Mouse (Mus musculus): ENCODE results near the gene Sptlc2. TPM values are rescaled to one million over a fixed set of nuclear protein-coding genes. Genes with fewer than 3 reads are reported as not detected.

The Sptlc2 gene
- total and polyA plus RNA-seq, 2 experiments from 2014 or later, result 69.2 to 84.9 TPM

GRCm38 (mm10) chr12:87381380-87381682 is 6.8 kb downstream of the Sptlc2 start:
- no peak overlapping the region for H3K4me2 ChIP-seq (ENCODE audit: low read depth)
- no peaks in the 10 kb centered on the region for H3K27me3 ChIP-seq (ENCODE audit: insufficient read depth, low read length)

GRCm38 (mm10) chr12:87380586-87381379 is 7.4 kb downstream of the Sptlc2 start:
- Histone ChIP-seq H3K27me3 (ENCODE audit: insufficient read depth, low read length) (no peaks in the 10 kb centered on the region), H3K4me1 (ENCODE audit: insufficient read depth) (no peaks in the 10 kb centered on the region), H3K4me2 (ENCODE audit: low read depth) (no peak overlapping the region), H3K9me3 (ENCODE audit: low read length) (no peaks in the 10 kb centered on the region), H3K27ac (ENCODE audit: low read depth, low read length) (no peak overlapping the region), H3K36me3 (ENCODE audit: insufficient read depth) (no peaks in the 10 kb centered on the region), H3K4me3 (ENCODE audit: low read depth, low read length) (no peak overlapping the region), H3K9ac (no peak overlapping the region)
- no peak for TF ChIP-seq CTCF (IDR thresholded peaks at IDR 0.05; ENCODE audit: low read depth)
- DNase-seq (no peak), ATAC-seq (no peak)
- WGBS, result 87% methylated on average over 10 of the region's 10 CpGs

More at GRCm38 (mm10) chr12:87381380-87381682, 6.8 kb downstream of the Sptlc2 start:
- Histone ChIP-seq H3K4me3 (ENCODE audit: low read depth, low read length) (no peak overlapping the region), H3K9ac (no peak overlapping the region), H3K4me1 (ENCODE audit: insufficient read depth) (no peaks in the 10 kb centered on the region), H3K36me3 (ENCODE audit: insufficient read depth) (no peaks in the 10 kb centered on the region), H3K27ac (ENCODE audit: low read depth, low read length) (no peak overlapping the region), H3K9me3 (ENCODE audit: low read length) (no peaks in the 10 kb centered on the region)
- DNase-seq, result no peak
- ATAC-seq, result no peak
- WGBS, result 74% methylated on average over 2 of the region's 2 CpGs
- no peak for TF ChIP-seq CTCF (IDR thresholded peaks at IDR 0.05; ENCODE audit: low read depth)

GRCm38 (mm10) chr12:87379496-87379895 is 8.7 kb downstream of the Sptlc2 start:
- no peaks in the 10 kb centered on the region for H3K36me3 ChIP-seq (ENCODE audit: insufficient read depth)
- no peaks in the 10 kb centered on the region for H3K27me3 ChIP-seq (ENCODE audit: insufficient read depth, low read length)
- no peak for DNase-seq
- H3K9ac ChIP-seq, result no peak overlapping the region
- H3K4me1 ChIP-seq (ENCODE audit: insufficient read depth), result no peaks in the 10 kb centered on the region
- 83% methylated on average over 2 of the region's 2 CpGs for WGBS
- no peak for ATAC-seq
- H3K4me2 ChIP-seq (ENCODE audit: low read depth), result no peak overlapping the region
- no peaks in the 10 kb centered on the region for H3K9me3 ChIP-seq (ENCODE audit: low read length)
- no peak overlapping the region for H3K27ac ChIP-seq (ENCODE audit: low read depth, low read length)
- H3K4me3 ChIP-seq (ENCODE audit: low read depth, low read length), result no peak overlapping the region
- no peak for TF ChIP-seq CTCF (IDR thresholded peaks at IDR 0.05; ENCODE audit: low read depth)

GRCm38 (mm10) chr12:87374159-87374558 is 14.0 kb downstream of the Sptlc2 start:
- Histone ChIP-seq H3K36me3 (ENCODE audit: insufficient read depth) (no peaks in the 10 kb centered on the region), H3K4me1 (ENCODE audit: insufficient read depth) (no peaks in the 10 kb centered on the region), H3K4me3 (ENCODE audit: low read depth, low read length) (no peak overlapping the region), H3K9me3 (ENCODE audit: low read length) (no peaks in the 10 kb centered on the region), H3K27me3 (ENCODE audit: insufficient read depth, low read length) (no peaks in the 10 kb centered on the region), H3K4me2 (ENCODE audit: low read depth) (no peak overlapping the region), H3K27ac (ENCODE audit: low read depth, low read length) (no peak overlapping the region), H3K9ac (no peak overlapping the region)
- TF ChIP-seq CTCF (IDR thresholded peaks at IDR 0.05; ENCODE audit: low read depth), result no peak
- 87% methylated on average over 6 of the region's 6 CpGs for WGBS
- DNase-seq (no peak), ATAC-seq (no peak)

GRCm38 (mm10) chr12:87369319-87369718 is 18.8 kb downstream of the Sptlc2 start:
- 70% methylated on average over 2 of the region's 2 CpGs for WGBS
- Histone ChIP-seq H3K4me2 (ENCODE audit: low read depth) (no peak overlapping the region), H3K9me3 (ENCODE audit: low read length) (no peaks in the 10 kb centered on the region), H3K27me3 (ENCODE audit: insufficient read depth, low read length) (no peaks in the 10 kb centered on the region), H3K9ac (no peak overlapping the region), H3K36me3 (ENCODE audit: insufficient read depth) (peaks cover 15% of the 10 kb centered on the region), H3K4me3 (ENCODE audit: low read depth, low read length) (no peak overlapping the region), H3K4me1 (ENCODE audit: insufficient read depth) (no peaks in the 10 kb centered on the region), H3K27ac (ENCODE audit: low read depth, low read length) (no peak overlapping the region)
- DNase-seq (no peak), ATAC-seq (no peak)
- TF ChIP-seq CTCF (IDR thresholded peaks at IDR 0.05; ENCODE audit: low read depth), result no peak

GRCm38 (mm10) chr12:87368092-87368491 is 20.1 kb downstream of the Sptlc2 start:
- no peak for ATAC-seq
- Histone ChIP-seq H3K4me2 (ENCODE audit: low read depth) (no peak overlapping the region), H3K36me3 (ENCODE audit: insufficient read depth) (peaks cover 15% of the 10 kb centered on the region), H3K9ac (no peak overlapping the region), H3K27me3 (ENCODE audit: insufficient read depth, low read length) (no peaks in the 10 kb centered on the region), H3K27ac (ENCODE audit: low read depth, low read length) (no peak overlapping the region), H3K4me3 (ENCODE audit: low read depth, low read length) (no peak overlapping the region), H3K4me1 (ENCODE audit: insufficient read depth) (no peaks in the 10 kb centered on the region), H3K9me3 (ENCODE audit: low read length) (no peaks in the 10 kb centered on the region)
- DNase-seq, result no peak
- no peak for TF ChIP-seq CTCF (IDR thresholded peaks at IDR 0.05; ENCODE audit: low read depth)

GRCm38 (mm10) chr12:87365676-87366075 is 22.5 kb downstream of the Sptlc2 start:
- 74% methylated on average over 9 of the region's 9 CpGs for WGBS
- no peak overlapping the region for H3K27ac ChIP-seq (ENCODE audit: low read depth, low read length)
- H3K9ac ChIP-seq, result no peak overlapping the region
- no peak overlapping the region for H3K4me3 ChIP-seq (ENCODE audit: low read depth, low read length)
- no peak for TF ChIP-seq CTCF (IDR thresholded peaks at IDR 0.05; ENCODE audit: low read depth)
- no peak overlapping the region for H3K4me2 ChIP-seq (ENCODE audit: low read depth)
- H3K4me1 ChIP-seq (ENCODE audit: insufficient read depth), result no peaks in the 10 kb centered on the region
- no peak for DNase-seq
- peak; percentile 51; the same call in 1 of the 2 replicates for ATAC-seq
- no peaks in the 10 kb centered on the region for H3K27me3 ChIP-seq (ENCODE audit: insufficient read depth, low read length)
- no peaks in the 10 kb centered on the region for H3K9me3 ChIP-seq (ENCODE audit: low read length)
- peaks cover 15% of the 10 kb centered on the region for H3K36me3 ChIP-seq (ENCODE audit: insufficient read depth)
